Mouse (Mus musculus) adrenal gland, postnatal 10 days (tissue): ENCODE results near the gene Acbd7. TPM values are rescaled to one million over a fixed set of nuclear protein-coding genes. Genes with fewer than 3 reads are reported as not detected.

Experiments
- DNase-seq: peaks from one replicate; pipeline ENCODE4 v3.0.0; 2021; ENCODE audit warnings: mixed read lengths
- total RNA-seq, 2 experiments: library from RNA; stranded (reverse); gene quantifications; 2 replicates each; pipeline ENCODE4 v1.2.3; 2021

The Acbd7 gene
- total RNA-seq, 2 experiments from 2014 or later = 0.64 TPM; not detected in 1

GRCm38 (mm10) chr2:3387105-3387860 is 51.3 kb downstream of the Acbd7 start:
- no peak for DNase-seq

Other genes with a start within 250 kb of the Acbd7 start
- 10 to 100 TPM; 26.0 to 31.5 TPM for gene Fam171a1, start 221.9 kb upstream of the Acbd7 start, total RNA-seq
- gene Nmt2, start 52.0 kb upstream of the Acbd7 start, total RNA-seq = 10 to 100 TPM; 49.0 to 55.3 TPM
- gene Rpp38, start 3.5 kb upstream of the Acbd7 start, total RNA-seq = 10 to 100 TPM in 1 of 2 experiments, 1 to 10 TPM in 1; 9.6 to 16.8 TPM
- under 1 TPM in 1 of 2 experiments, not detected in 1; 0.24 TPM for gene Olah, start 61.0 kb downstream of the Acbd7 start, total RNA-seq
- gene Meig1, start 86.5 kb downstream of the Acbd7 start, total RNA-seq = under 1 TPM; 0.73 to 0.99 TPM
- 1 to 10 TPM; 6.1 to 8.7 TPM for gene Dclre1c, start 88.0 kb downstream of the Acbd7 start, total RNA-seq
- 1 to 10 TPM; 1.8 to 2.4 TPM for gene Suv39h2, start 138.9 kb downstream of the Acbd7 start, total RNA-seq
- gene Gm45902, start 176.6 kb downstream of the Acbd7 start, total RNA-seq = 1 to 10 TPM; 2.3 to 4.0 TPM
- 10 to 100 TPM; 38.9 to 50.3 TPM for gene Hspa14, start 176.6 kb downstream of the Acbd7 start, total RNA-seq
- gene Cdnf, start 176.9 kb downstream of the Acbd7 start, total RNA-seq = 1 to 10 TPM; 2.3 to 3.3 TPM
- 10 to 100 TPM; 22.9 to 36.9 TPM for gene Fam107b, start 234.3 kb downstream of the Acbd7 start, total RNA-seq